Mouse (Mus musculus): ENCODE results near the gene Exoc3l. TPM values are rescaled to one million over a fixed set of nuclear protein-coding genes. Genes with fewer than 3 reads are reported as not detected.
A peak's percentile ranks its signal among the peaks of the same experiment; 100 is the strongest.

Gene Exoc3l
- total RNA-seq, 2 experiments from 2014 or later, result 2.5 TPM; not detected in 1

DNA sequence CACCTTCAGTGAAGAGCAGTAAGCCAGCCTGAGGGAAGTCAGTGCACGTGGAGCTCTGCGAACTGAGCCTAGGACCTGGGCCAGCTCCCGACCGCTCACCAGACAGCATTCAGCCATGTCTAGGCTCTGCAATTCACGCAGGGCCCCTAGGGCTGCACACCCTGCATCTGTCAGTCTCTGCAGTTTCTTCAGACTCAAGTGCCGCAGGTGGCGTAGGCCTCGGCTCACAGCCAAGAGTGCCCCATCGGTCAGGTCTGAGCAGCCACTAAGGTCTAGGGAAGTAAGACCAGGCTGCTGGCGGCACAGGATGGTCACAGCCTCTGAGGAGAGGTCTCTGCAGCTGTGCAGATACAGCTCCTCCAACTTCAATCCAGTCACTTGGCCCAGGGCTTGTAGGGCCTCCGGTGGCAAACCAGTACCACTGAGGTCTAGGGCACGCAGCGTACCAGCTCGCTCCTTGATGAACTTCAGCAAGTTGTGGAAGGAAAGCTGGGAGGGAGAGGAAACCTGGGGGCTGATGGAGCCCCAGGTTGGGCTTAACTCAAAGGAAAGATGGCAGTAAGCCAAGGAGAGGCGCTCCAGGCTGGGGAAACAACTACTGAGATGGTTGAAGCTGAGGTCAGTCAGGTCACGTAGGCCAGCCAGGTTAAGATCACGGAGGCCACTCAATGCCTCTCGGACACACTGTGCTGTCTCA is 19.3 kb upstream of the Exoc3l start:
- ATAC-seq (replicated peaks; ENCODE audit: poor library complexity, severe bottlenecking), result no peak

GRCm38 (mm10) chr8:105313622-105314402 is 17.9 kb upstream of the Exoc3l start:
- no peak for ATAC-seq (replicated peaks; ENCODE audit: poor library complexity, severe bottlenecking)

- ATAC-seq (replicated peaks; ENCODE audit: poor library complexity, severe bottlenecking), result no peak
Observed at GRCm38 (mm10) chr8:105312891-105313481, 17.1 kb upstream of the Exoc3l start.

GRCm38 (mm10) chr8:105311718-105312117 is 15.8 kb upstream of the Exoc3l start:
- no peak for ATAC-seq (replicated peaks; ENCODE audit: poor library complexity, severe bottlenecking)

GRCm38 (mm10) chr8:105310118-105310517 is 14.2 kb upstream of the Exoc3l start:
- no peak for ATAC-seq (replicated peaks; ENCODE audit: poor library complexity, severe bottlenecking)

DNA sequence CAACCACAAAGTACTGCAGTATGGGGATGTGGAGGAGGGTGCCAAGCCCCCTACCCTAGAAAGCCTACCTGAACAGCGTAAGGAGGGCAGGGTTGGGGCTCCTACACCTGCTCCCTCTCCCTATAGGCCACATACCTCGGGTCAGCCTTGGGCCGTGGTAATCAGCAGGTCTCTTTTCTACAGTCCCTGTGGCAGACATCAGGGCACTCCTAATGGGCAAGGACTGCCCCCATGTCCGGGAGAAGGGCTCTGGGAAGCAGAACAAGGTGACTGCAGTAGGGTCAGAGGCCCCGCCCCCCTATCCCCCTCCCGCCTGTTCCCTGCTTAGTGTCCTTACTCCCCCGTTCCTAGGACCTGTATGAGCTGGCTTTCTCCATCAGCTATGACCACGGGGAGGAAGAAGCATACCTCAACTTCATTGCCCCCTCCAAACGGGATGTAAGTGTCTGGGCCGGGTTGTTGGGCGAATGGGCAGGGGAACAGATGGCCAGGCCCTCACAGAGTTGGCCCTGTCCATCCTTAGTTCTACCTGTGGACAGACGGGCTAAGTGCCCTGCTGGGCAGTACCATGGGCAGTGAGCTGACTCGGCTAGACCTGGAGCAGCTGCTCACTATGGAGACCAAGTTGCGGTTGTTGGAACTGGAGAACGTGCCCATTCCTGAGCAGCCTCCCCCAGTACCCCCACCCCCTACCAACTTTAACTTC is 13.4 kb upstream of the Exoc3l start:
- no peak for ATAC-seq (replicated peaks; ENCODE audit: poor library complexity, severe bottlenecking)

DNA sequence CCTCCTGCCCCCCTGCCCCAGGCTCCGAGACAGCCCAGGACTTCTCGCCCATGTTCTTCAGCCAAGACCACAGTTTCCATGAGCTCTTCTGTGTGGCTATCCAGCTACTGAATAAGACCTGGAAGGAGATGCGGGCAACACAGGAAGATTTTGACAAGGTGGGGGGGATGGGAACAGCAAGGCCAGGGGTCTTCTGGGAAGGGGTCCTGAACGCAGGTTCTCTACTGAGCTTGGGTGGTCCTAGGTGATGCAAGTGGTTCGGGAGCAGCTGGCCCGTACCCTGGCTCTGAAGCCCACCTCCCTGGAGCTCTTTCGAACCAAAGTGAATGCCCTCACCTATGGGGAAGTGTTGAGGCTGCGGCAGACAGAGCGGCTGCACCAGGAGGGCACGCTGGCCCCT is 12.5 kb upstream of the Exoc3l start:
- no peak for ATAC-seq (replicated peaks; ENCODE audit: poor library complexity, severe bottlenecking)

DNA sequence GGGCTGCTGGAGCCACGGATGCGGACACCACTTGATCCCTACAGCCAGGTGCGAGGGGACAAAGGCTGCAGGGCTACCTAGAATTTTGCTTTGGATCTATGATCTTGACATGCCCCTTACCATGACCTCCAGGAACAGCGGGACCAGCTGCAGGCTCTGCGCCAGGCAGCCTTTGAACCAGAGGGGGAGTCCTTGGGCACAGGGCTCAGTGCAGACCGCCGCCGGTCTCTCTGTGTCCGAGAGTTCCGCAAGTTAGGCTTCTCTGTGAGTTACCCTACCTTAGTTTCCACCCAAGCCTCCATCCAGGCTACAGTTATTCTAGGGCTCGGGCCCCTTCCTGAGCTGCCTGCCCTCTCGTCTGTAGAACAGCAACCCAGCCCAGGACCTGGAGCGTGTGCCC is 11.8 kb upstream of the Exoc3l start:
- ATAC-seq (replicated peaks; ENCODE audit: poor library complexity, severe bottlenecking), result no peak

- 0 out of 2 replicates have a peak, but pooled peaks have one; percentile 16 for ATAC-seq (replicated peaks; ENCODE audit: poor library complexity, severe bottlenecking)
Observed at GRCm38 (mm10) chr8:105306146-105306691, 10.3 kb upstream of the Exoc3l start.

- ATAC-seq (replicated peaks; ENCODE audit: poor library complexity, severe bottlenecking), result peak; percentile 49
Observed at GRCm38 (mm10) chr8:105305211-105306145, 9.6 kb upstream of the Exoc3l start, which contains the start of gene Elmo3. Gene Elmo3, plus strand, starts transcription at chr8:105305601.

GRCm38 (mm10) chr8:105304325-105305210 is 8.7 kb upstream of the Exoc3l start:
- ATAC-seq (replicated peaks; ENCODE audit: poor library complexity, severe bottlenecking), result 0 out of 2 replicates have a peak, but pooled peaks have one; percentile 12

DNA sequence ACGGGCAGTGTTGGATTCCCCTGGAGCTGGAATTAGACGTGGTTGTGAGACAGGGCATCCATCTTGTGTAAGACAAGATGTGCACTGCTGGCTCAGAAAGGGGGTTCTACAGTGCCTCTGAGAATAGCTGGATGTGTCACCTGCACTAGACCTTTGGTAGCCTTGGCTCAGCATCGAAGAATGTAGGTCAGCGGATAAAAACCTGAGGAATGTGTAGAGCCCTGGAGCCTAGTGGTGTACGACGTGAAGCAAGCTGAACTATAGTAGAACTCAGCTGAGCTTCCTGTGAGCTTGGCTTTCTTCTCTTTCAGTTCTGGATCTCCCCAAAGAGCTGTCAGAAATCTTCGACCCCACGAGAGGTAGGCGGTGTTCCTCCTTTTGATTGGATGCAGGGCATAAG is 8.0 kb upstream of the Exoc3l start:
- ATAC-seq (replicated peaks; ENCODE audit: poor library complexity, severe bottlenecking), result no peak

DNA sequence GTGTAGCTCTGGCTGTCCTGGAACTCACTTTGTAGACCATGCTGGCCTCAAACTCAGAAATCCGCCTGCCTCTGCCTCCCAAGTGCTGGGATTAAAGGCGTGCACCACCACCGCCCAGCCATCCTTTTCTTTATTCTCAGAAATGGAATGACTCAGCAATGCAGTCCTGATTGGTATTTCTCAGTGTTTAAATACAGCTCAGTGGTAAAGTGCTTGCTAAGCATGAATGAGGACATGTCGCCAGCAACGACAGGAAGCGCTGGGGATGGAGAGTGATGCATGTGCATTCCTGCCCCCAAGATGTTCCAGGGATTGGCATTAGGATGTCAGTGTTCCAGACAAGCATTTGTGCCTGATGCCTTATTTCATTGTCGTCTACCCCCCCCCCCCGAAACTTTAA is 7.5 kb upstream of the Exoc3l start:
- no peak for ATAC-seq (replicated peaks; ENCODE audit: poor library complexity, severe bottlenecking)

DNA sequence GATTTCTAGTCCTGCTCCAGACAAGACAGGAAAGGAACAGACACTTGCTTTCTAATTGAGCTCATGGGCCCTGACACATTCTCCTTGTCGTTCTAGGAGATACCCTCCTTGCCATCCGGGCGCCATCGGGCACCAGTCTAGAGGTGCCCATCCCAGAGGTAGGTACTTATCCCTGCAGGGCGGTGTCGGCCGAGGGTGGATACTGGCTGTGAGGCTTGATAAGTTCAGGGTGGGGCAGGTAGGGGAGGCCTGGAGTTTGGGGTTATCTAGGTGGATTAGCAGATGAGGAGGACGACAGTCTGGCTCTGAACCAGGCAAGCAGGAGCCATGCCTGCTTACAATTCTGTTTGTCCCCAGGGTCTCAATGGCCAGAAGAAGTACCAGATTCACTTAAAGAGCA is 4.1 kb upstream of the Exoc3l start:
- ATAC-seq (replicated peaks; ENCODE audit: poor library complexity, severe bottlenecking), result no peak

DNA sequence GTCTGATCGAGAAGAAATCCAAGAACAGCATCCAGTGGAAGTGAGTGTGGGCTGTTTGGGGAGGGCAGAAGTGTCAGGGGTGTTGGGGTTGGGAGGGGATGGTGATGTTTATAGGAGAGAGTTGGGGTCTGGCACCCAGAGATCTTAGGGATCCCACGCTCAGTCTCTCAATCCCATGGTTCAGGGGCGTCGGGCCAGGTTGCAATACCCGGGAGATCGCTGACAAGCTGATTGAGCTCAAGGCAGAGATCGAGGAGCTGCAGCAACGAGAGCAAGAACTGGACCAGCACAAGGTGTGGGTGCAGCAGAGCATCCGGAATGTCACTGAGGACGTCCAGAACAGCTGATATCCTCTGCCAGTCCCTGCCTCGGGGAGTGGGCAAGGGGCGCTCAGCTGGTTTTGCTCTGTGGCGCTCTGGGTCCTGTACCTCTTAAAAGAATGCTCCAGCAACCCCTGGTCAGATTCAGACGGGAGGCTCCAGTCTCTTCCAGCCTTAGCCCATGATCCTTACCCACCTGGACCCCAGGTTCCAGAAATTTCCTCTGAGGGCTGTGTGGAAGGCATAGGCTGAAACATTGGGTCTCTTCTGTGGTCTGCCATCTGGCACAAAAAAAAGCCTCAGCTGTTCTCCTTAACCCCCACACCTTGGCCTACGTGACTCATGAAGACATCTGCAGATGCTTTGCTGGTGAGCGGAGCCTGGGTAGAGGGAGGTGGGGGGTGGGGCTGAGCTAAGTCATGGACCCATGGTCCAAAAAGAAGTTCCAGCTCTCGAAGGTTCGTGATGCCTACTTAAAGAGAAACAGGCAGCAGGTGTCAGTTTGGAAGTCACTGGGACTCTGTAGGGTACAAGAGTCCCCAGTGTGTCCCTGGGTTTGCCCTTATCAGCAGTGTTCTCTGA is 2.7 kb upstream of the Exoc3l start:
- ATAC-seq (replicated peaks; ENCODE audit: poor library complexity, severe bottlenecking), result no peak

GRCm38 (mm10) chr8:105297511-105298192 is 1.8 kb upstream of the Exoc3l start, which contains the start of gene E2f4:
Gene E2f4, plus strand, starts transcription at chr8:105297663.
- peak; percentile 91 for ATAC-seq (replicated peaks; ENCODE audit: poor library complexity, severe bottlenecking)

GRCm38 (mm10) chr8:105295256-105295655 is 645 bp downstream of the Exoc3l start:
- no peak for ATAC-seq (replicated peaks; ENCODE audit: poor library complexity, severe bottlenecking)

All from granulocyte monocyte progenitor cell, adult 5-6 weeks (primary cell).